Mouse (Mus musculus) adrenal gland, postnatal 4 days (tissue): ENCODE results near the gene Psmd12. TPM values are rescaled to one million over a fixed set of nuclear protein-coding genes. Genes with fewer than 3 reads are reported as not detected.

ENCODE experiments used
- DNase-seq, 2 experiments: peaks; one replicate each; pipeline ENCODE4 v3.0.0; 2021 to 2022; ENCODE audit warnings: low spot score in 2 of 2, mixed read lengths in 2 of 2
- long read RNA-seq, 2 experiments: library from polyadenylated mRNA; stranded (forward); transcript quantifications; one replicate each; pipeline ENCODE4 v2.0.0; 2021
- total RNA-seq, 2 experiments: library from RNA; stranded (reverse); gene quantifications; 2 replicates each; pipeline ENCODE4 v1.2.3; 2021

Gene Psmd12
- 10 to 100 TPM; 82.7 to 89.0 TPM for total RNA-seq
- long read RNA-seq, experiment 1, transcript Psmd12-201 (11 exons, 1,904 nt) = major isoform, 140 of 155 reads
- long read RNA-seq, experiment 1, partial matches to known transcripts = 9 of 155 reads
- long read RNA-seq, experiment 1, other reads (novel, unspliced or antisense) = 6 of 155 reads
- long read RNA-seq, experiment 2, transcript Psmd12-201 (11 exons, 1,904 nt) = major isoform, 208 of 227 reads
- long read RNA-seq, experiment 2, partial matches to known transcripts = 5 of 227 reads
- long read RNA-seq, experiment 2, other reads (novel, unspliced or antisense) = 14 of 227 reads

DNA sequence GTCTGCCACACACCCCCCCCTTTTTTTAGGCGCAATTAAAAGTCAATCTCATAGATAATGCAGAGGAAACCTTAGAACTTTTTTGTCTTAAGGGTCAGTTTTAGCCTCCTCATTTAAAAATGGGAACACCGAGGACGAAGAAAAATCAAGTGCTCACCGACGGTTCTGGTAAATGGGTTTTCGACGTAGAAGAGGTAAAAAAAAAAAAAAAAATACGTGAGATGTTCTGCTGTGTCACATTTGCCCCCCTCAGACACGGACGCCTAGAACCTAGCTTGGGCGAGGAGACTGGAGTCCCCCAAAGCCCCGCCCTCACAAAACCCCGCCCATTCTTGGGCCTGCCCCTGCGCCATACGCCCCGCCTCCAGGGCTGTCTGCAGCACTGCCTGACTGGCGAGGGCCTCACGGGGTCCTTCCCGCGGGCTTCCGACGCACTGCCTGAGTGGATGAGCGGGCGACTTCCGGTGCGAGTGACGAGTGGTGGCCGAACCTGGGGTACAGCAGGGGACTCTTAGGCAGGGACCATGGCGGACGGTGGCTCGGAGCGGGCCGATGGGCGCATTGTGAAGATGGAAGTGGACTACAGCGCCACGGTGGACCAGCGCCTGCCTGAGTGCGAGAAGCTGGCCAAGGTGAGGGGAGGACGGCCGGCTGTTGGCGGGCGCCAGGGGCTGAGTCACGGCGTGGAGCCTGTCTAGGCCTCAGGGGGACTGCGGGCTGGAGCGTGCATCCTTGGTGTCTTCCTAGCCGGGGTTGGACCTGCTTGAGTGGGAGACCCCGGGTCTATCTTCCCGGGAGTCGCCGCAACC is at the start of gene Psmd12:
TSS of gene Psmd12 (plus strand) at position 432 of the 809 bp plus-strand sequence.
- peak; percentile 87 to 96 for DNase-seq

DNA sequence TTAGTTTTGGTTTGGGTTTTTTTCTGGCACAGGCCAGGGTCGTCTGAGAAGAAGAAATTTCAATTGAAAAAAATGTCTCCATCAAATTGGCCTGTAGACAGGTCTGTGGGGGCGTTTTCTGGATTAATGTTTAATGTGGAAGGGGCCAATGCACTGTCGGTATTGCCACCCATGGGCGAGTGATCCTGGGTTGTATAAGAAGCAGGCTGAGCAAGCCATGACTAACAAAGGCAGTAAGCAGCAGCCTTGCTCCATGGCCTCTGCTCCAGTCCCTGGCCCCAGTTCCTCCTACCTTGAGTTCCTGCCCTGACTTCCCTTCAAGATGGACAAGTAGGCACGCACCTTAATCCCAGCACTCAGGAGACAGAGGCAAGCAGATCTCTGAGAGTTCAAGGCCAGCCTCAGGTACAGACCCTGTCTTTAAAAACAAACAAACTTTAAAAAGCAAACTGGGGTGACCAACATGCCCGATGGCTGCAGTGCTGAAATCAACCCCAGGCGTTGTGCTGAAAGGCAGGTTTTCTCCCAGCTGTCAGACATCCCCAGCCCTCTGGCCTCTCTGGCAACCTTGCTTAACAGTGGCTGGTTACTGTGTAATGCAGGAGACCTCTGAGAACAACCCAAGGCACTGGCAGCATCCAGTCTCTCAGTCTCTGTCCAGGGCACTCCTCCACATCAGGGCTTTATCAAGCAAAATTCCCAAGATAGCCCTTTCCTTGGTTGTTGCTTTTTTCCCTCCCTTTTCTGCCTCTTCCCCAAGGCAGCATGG is 47.9 kb upstream of the Psmd12 start:
- no peak for DNase-seq

DNA sequence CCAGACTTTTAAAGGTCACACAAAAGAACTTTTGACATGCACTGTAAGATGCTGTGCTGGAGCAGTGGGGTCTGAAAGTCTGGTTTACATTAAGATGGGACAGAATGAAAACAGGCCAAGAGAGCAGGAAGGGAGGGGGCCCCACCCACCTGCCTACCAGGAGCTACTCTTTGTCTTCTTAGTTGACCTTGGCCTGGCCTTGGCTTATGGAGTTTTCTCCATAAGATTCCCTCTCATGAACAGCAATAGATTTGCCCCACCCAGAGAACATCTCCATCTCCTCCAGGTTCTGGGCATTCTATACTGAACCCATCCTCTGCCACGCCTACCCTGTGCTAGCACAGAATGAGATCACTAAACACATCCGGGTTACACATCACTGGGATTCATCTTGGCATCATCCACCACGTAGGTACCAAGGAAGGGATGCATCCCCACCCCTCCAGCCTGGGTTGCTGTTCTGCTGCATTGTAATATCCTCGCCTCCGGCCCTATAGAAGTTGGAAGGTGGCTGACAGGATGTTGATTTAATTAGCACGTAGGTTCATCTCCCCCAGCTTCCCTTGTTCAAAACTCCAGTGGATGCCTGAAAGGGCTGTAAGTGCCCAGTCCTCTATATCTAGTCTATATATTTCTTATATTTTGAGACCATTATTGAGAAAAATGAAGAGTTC is 43.4 kb upstream of the Psmd12 start:
- no peak for DNase-seq

DNA sequence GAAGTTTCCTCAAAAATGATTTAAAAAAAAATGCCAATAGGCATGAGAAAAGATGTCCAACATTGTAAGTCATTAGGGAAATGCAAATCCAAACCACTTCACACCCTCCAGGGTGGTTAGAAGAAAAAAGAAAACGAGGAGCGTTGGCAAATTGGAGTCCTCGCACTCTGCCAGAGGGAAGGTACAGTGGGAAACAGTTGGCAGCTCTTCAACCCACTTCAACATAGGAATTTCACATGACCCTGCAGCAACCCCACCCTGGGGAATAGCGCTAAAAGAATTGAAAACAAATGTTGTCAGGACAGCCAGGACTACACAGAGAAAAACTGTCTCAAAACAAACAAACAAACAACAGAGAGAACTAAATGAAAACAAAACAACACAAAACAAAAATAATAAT is 41.6 kb upstream of the Psmd12 start:
- no peak for DNase-seq

DNA sequence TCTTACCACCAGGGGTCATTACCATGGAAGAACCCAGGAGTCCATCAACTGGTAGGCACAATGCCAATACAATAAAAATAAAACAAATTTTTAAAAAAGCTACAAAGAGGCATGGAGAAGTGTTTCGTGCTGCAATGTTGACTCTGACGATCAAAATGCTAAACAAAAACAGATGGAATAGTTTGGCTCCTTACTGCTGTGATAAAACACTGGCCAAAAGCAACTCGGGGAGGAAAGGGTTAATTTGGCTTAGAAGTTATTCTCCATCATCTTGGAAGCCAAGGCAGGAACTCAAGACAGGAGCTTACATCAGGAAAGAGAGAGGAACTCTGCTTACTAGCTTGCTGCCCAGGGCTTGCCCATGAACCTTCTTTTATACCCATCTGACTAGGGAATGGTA is 41.1 kb upstream of the Psmd12 start:
- no peak for DNase-seq

DNA sequence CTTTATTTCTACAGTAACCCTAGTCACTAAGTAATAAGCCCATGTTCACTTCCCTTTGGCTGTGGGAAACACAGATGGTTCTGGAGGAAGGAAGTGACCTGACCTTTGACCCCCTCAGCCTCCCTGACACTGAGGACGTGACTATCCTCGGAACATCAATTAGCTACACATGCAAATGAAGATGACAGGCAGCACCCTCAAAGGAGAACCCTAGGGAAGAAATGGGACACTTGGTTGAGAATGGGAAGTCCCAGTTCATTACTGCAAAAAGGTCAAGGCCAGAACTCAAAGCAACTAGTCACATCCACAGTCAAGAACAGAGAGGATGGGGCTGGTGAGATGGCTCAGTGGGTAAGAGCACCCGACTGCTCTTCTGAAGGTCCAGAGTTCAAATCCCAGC is 38.2 kb upstream of the Psmd12 start:
- no peak for DNase-seq

DNA sequence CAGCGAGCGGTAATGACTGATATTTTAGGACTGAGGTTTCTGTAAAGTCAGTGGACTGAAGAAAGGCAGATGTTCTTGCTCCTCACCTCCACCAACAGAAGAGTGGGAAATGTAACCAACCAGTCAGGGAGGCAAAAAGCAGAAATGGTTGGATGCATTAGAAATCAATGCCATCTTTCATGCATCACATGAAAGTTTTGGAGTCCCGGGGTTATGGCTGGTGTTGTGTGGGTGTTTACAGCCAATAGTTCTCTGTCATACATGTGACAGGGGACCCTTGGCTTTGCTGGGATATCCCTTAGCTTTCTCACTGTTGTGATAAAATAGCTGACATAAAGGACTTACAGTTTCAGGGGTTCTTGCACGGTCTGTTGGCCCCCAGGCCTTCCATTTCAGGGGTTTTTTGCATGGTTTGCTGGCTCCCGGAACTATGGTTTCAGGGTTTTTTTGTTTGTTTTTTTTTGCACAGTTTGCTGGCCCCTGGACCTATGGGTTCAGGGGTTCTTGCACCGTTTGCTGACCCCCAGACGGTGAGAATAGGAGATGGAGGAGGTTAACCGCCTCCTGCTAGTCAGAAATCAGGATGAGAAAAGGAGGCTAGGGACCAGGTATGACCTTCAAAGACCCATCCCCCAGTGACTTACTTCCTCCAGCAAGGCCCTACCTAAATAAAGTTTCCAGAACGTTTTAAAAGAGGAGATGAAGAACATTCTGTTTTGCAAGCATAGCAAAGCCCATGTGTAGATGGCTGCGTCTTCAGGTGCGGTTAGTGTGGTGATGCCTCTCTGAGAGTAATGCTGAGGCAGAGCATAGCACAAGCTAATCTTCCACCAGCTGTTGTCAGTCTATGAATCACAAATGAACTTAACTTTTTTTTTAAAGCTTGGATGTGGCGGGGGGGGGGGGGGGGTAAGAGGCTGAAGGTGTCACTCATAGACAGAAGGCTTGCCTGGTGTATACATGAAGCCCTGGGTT is 35.9 kb upstream of the Psmd12 start:
- DNase-seq = no peak

DNA sequence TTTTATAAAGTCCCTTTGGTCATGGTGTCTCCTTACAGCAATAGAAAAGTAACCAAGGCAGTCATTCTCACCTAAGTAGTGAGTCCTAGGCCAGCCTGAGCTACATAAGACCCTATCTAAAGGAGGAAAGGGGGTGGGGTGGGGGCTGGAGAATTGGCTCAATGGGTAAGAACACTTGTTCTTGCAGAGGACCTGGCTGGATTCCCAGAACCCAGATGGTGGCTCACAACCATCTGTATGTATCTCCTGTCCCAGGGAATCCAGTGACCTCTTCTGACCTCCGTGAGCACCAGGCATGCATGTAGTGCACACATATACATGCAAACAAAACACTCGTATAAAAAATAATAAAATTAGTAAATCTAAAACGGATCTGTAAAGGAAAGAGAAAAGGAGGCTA is 33.6 kb upstream of the Psmd12 start:
- DNase-seq = no peak

DNA sequence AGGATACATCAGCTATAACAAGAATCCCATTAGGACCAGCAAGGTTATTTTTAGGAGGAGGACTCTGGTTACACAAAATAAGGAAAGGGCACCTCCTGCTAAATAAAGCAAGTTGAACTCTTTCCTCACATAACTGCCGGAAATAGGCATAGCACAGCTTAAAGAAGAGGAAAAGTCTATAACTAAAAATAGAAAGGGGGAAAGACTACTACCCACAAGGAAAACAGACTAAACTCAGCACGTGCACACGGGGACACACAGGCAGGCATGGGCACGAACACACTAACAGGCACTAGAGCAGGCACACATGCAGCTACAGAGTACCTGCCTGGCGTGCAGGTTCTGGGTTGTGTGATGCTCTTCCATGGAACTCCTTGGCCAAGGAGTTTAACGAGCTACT is 32.6 kb upstream of the Psmd12 start:
- no peak for DNase-seq

DNA sequence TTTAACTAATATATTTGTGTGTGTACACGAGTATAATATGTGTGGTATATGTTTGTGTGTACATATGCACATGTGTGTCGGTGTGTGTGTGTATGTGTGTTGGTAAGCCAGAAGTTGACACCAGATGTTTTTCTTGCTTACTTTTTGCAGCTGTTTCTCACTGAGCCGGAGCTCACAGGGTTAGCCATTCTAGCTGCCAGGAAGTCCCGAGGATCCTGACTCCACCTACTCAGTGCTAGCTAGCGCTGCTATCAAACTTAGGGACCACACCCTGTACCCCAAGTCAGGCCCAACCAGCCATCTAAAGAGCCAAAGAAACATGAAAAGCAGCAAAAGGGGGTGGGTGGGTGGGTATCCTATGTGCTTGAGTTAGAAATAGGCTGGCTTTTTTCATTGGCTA is 31.9 kb upstream of the Psmd12 start:
- no peak for DNase-seq

DNA sequence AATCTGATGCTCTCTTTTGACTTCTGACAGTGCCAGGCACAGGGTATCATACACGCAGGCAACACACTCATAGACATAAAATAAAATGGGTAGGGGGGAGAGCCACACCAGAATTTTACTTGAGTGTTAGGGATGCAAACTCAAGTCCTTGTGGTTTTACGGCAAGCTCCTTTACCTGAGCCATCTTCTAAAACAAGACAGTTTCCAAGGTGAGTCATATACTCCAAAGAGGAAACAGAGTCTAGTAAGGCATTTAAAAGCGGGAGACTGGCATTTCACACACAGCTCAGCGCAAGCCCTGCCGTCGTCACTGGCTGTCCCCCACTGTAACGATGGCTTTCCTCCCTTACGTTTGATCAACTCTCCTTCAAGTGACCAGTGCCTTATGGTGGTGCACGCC is 31.4 kb upstream of the Psmd12 start:
- DNase-seq = no peak

DNA sequence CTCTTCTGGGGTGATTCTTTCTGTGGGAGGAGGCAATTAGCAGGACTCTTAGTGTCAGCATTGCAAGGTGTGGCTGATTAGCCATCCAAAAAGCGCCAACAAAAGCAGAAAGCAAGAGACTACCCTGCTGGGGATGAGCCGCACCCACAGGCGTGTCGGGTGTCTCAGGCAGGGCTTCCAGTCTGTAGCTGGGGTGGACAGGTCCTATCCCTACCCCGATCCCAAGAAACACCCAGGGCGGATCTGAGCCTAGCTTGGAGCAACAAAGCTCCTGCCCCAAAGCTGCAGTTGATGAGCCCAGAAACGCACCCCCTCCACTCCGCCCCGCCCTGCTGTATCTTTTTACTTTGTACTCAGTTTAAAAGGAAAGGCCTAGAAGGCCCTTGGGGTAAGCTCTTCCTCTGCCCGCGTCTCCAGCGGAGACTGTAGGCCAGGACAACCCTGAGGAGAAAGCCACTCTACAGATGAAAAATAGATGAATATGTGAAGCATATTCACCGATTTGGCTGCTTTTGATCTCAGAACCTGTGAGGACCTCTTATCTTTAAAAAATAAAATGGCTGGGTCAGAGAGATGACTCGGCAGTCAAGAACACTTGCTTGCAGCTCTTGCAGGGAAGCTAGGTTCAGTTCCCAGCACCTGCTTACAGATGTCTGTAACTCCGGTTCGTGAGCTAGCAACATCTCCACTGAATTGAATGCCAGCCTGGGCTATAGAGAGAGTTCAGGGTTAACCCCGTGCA is 29.9 kb upstream of the Psmd12 start:
- no peak for DNase-seq

DNA sequence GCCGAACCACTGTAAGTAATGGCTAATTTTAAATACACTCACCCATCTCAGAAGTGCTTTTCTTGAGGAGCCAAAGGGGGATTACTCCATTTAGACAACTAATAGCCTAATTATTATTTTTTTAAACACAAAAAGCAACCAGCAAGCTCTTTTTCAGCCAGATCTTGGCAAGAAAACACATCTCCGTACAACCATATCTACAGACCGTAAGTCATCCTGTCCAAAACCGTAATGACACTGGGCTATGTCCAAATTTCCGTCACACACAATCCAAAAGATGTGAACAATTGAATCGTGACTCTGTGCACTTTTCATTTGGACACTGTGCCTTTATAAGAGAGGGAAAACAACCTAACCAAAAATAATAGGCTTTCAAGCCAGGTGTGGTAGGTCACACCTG is 29.2 kb upstream of the Psmd12 start:
- no peak for DNase-seq

DNA sequence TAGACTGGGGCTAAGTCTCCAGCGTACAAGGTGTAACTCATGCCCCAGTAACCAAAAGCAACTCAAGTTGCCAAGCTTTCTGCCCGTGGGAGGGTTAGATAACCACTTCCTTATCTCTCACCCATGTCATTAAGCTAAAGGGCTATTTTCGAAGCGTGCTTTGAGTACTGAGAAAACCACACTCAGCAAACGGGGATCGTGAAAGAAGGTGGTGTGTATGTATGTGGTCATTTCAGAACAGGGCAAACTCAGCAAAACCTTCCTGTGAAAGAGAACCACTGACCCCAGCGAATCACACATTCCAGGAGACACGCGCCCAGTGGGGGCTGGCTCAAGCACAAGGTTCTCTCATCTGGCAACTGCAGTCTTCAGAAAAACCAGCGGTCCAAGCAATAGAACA is 28.2 kb upstream of the Psmd12 start:
- no peak for DNase-seq

DNA sequence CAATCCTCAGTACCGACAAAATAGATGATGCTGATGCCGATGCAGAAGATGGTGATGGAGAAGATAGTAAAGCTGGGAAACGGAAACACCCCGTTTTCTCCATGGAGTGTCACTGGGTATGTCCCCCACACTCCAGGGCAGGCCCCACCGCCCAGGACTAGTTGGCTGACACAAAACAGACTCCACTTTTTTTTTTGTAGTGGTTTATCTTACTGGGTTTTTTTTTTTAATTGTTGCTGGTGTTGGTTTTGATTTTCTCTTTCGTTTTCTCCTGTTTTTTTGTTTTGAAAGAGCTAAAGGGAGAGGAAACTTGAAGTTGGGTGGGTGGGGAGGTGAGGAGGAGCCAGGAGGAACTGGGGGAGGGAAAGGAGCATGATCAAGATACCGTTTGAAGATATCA is 27.2 kb upstream of the Psmd12 start:
- no peak for DNase-seq

DNA sequence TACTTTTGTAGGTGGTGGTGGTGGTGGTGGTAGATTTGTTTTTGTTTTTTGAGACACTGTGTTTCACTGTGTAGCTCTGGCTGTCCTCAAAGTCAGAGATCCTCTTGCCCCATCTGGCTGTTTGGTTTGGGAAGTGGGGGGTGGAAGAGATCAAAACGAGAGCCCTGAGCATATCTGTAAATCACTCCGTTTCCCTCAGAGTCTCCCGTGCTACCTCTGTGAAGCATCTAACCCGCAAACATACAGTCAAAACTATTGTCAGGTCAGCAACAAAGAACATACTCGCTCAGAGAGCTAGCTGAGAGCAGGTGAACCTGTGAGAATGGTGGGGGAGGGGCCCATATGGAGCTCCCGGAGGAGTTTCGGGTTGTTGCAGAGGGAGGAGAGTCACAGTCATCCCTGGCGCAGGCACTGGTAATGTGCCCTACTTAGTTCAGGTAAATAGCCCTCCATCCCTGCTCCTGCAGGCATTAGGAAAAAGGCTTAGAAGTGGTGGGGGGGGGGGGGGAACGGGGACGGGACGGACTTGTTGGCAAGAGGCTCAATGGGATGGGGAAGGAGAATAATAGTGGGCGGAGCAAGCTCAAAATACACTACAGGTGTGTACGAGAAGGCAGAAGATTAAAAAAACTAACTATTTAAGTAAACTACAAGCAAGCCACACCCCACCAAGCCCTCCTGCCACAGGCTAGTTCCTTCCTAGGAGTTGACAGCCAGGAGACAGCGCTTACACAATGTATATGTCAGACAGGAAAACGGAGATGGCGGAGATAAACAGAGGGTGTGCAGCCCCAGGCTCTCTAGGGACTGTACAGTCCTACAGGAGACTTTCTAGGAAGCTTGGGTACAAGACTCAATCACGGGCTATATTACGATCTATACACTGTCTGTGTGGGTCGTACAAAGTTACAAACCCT is 24.5 kb upstream of the Psmd12 start:
- no peak for DNase-seq

DNA sequence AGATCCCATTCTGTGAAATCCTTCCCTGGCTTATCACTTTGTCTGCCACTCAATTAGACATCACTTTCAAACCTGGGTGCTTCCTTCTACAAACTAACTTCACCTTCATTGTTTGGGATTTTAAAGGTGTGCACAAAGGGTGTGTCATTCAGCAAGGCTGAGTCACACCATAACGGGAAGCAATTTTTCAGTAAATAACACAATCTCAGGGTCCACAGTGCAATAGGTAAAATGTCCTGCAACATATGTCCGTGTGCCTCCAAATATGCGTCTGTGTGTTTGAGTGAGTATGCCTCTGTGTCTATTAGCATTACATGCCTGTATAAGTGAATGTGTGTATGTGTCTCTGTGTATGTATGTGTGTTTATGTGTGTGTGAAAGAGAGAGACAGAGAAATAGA is 22.0 kb upstream of the Psmd12 start:
- DNase-seq = no peak

DNA sequence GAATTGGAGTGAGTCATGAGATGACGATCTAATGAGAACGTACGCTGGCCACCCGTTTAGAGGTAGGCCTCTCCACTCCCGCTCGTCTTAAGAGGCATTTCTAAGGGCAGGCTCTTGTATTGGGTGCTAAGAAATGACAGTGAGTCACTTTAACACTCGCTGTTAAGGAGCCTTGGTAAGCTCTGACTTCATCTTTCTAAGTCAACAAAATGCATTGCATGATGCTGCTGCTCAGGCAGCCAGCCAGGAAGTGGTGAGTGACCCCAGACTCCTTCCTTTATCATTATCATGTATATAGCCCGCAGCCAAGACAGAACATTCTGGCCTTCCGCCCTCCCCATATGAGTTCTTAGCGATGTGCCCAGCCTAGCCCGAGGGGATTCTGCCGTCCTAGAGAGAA is 21.0 kb upstream of the Psmd12 start:
- DNase-seq = no peak

DNA sequence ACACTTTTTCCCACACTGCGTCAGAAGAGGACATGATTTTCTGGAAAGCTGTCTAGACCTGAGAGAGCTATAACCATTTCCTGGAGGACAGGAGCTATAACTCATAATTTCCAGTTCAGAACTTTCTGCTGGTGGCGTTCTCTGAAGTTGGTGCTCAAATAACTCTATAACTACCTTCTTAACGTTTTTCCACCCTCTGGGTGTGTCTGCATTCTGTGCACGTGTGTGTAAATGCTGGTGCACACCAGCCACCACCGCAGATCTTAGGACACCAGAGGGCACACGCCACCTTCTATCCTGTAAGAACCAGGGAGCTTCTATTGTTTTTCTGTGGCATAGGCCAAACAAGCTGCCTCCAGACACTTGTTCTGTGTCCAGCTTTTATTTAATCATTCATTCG is 20.3 kb upstream of the Psmd12 start:
- DNase-seq = no peak
